Mouse (Mus musculus): Measurements from ENCODE around the gene Ucp1. TPM values are rescaled to one million over a fixed set of nuclear protein-coding genes. Genes with fewer than 3 reads are reported as not detected.

Gene Ucp1
- polyA plus RNA-seq, 1 experiment from 2014 or later: not detected

DNA sequence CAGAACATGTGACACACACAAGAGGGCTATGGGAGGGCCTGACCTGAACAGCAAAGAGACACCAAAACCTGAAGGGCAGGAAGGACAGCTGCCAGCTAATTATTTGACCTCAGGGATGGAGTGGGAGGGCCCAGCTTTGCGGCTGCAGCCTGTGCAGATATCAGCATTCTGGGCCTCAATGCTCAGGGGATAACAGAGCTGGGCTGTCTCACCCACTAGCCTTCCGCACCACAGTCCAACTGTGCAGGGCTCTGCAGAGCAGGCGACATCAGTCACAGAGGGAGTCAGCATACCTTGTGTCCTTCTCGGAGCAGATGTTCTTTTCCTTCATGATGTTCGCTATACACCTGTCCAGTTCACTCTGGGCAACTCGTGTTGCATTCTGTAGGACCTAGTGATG is 32.2 kb downstream of the Ucp1 start:
- Histone ChIP-seq H3K4me2 (ENCODE audit: low read depth, low read length) (no peak overlapping the region), H3K9ac (ENCODE audit: low read length) (no peak overlapping the region), H3K4me1 (ENCODE audit: control insufficient read depth, insufficient read depth, low read length) (no peaks in the 10 kb centered on the region), H3K4me3 (replicated peaks; ENCODE audit: low read length) (no peak overlapping the region), H3K36me3 (ENCODE audit: control insufficient read depth, insufficient read depth, low read length) (no peaks in the 10 kb centered on the region), H3K9me3 (replicated peaks; ENCODE audit: control insufficient read depth, low read length) (no peaks in the 10 kb centered on the region), H3K27me3 (ENCODE audit: control insufficient read depth, insufficient read depth, low read length) (no peaks in the 10 kb centered on the region), H3K27ac (ENCODE audit: low read length) (no peak overlapping the region)
- no peak for ATAC-seq (ENCODE audit: insufficient read depth, low FRiP score)
- 93% methylated on average over 6 of the region's 6 CpGs for WGBS

GRCm38 (mm10) chr8:83323056-83323455 is 32.9 kb downstream of the Ucp1 start:
- no peak overlapping the region for H3K4me3 ChIP-seq (replicated peaks; ENCODE audit: low read length)
- ATAC-seq (ENCODE audit: insufficient read depth, low FRiP score): no peak
- no peak overlapping the region for H3K27ac ChIP-seq (ENCODE audit: low read length)
- H3K9ac ChIP-seq (ENCODE audit: low read length): no peak overlapping the region
- no peak overlapping the region for H3K4me2 ChIP-seq (ENCODE audit: low read depth, low read length)
- H3K4me1 ChIP-seq (ENCODE audit: control insufficient read depth, insufficient read depth, low read length): no peaks in the 10 kb centered on the region
- no peaks in the 10 kb centered on the region for H3K36me3 ChIP-seq (ENCODE audit: control insufficient read depth, insufficient read depth, low read length)
- 79% methylated on average over 2 of the region's 2 CpGs for WGBS
- no peaks in the 10 kb centered on the region for H3K27me3 ChIP-seq (ENCODE audit: control insufficient read depth, insufficient read depth, low read length)
- no peaks in the 10 kb centered on the region for H3K9me3 ChIP-seq (replicated peaks; ENCODE audit: control insufficient read depth, low read length)

DNA sequence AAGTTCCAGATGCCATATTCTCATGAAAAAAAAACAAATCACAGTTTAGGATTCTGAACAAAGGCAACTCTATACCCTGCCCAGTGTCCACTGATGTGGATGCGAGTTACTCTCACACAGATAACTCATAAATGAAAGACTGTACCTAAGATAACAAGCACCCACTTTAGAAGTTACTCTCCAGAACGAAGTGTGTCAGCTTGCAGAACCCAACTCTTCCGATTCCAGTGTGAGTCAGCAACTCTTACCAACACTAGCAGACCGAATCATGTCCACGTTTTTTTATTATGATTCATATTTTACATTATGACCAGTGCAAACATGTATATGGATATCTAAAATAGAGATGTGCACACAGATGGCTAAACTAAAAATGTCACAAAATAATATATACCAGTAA is 37.7 kb downstream of the Ucp1 start:
- H3K4me3 ChIP-seq (replicated peaks; ENCODE audit: low read length): no peak overlapping the region
- ATAC-seq (ENCODE audit: insufficient read depth, low FRiP score): no peak
- H3K9me3 ChIP-seq (replicated peaks; ENCODE audit: control insufficient read depth, low read length): no peaks in the 10 kb centered on the region
- H3K27ac ChIP-seq (ENCODE audit: low read length): no peak overlapping the region
- H3K9ac ChIP-seq (ENCODE audit: low read length): no peak overlapping the region
- WGBS: 90% methylated on average over 5 of the region's 5 CpGs
- no peaks in the 10 kb centered on the region for H3K36me3 ChIP-seq (ENCODE audit: control insufficient read depth, insufficient read depth, low read length)
- peaks cover 3% of the 10 kb centered on the region; the same call in 1 of the 2 replicates for H3K4me1 ChIP-seq (ENCODE audit: control insufficient read depth, insufficient read depth, low read length)
- H3K27me3 ChIP-seq (ENCODE audit: control insufficient read depth, insufficient read depth, low read length): no peaks in the 10 kb centered on the region
- no peak overlapping the region for H3K4me2 ChIP-seq (ENCODE audit: low read depth, low read length)

GRCm38 (mm10) chr8:83331567-83331898 is 41.4 kb downstream of the Ucp1 start:
- 7% methylated on average over 7 of the region's 7 CpGs for WGBS
- no peak for ATAC-seq (ENCODE audit: insufficient read depth, low FRiP score)
- Histone ChIP-seq H3K4me1 (ENCODE audit: control insufficient read depth, insufficient read depth, low read length) (peaks cover 6% of the 10 kb centered on the region; the same call in 1 of the 2 replicates), H3K9ac (ENCODE audit: low read length) (peak overlapping the region; percentile 91), H3K27ac (ENCODE audit: low read length) (no peak overlapping the region; the same call in 1 of the 2 replicates), H3K27me3 (ENCODE audit: control insufficient read depth, insufficient read depth, low read length) (no peaks in the 10 kb centered on the region), H3K9me3 (replicated peaks; ENCODE audit: control insufficient read depth, low read length) (no peaks in the 10 kb centered on the region), H3K4me3 (replicated peaks; ENCODE audit: low read length) (peak overlapping the region; percentile 90), H3K36me3 (ENCODE audit: control insufficient read depth, insufficient read depth, low read length) (no peaks in the 10 kb centered on the region), H3K4me2 (ENCODE audit: low read depth, low read length) (peak overlapping the region; percentile 91)

GRCm38 (mm10) chr8:83331899-83332697 is 41.9 kb downstream of the Ucp1 start, which contains the start of gene Elmod2:
Gene Elmod2, minus strand, starts transcription at chr8:83332486.
- Histone ChIP-seq H3K9ac (ENCODE audit: low read length) (peak within 1 kb of the TSS; percentile 91), H3K27ac (ENCODE audit: low read length) (peak within 1 kb of the TSS; percentile 60), H3K4me3 (replicated peaks; ENCODE audit: low read length) (peak within 1 kb of the TSS; percentile 90), H3K9me3 (replicated peaks; ENCODE audit: control insufficient read depth, low read length) (no peaks in the 10 kb centered on the region), H3K4me2 (ENCODE audit: low read depth, low read length) (peak within 1 kb of the TSS; percentile 91), H3K36me3 (ENCODE audit: control insufficient read depth, insufficient read depth, low read length) (no peaks in the 10 kb centered on the region), H3K4me1 (ENCODE audit: control insufficient read depth, insufficient read depth, low read length) (peaks cover 6% of the 10 kb centered on the region; the same call in 1 of the 2 replicates), H3K27me3 (ENCODE audit: control insufficient read depth, insufficient read depth, low read length) (no peaks in the 10 kb centered on the region)
- under 1% methylated on average over 85 of the region's 85 CpGs for WGBS
- ATAC-seq (ENCODE audit: insufficient read depth, low FRiP score): peak; percentile 99

DNA sequence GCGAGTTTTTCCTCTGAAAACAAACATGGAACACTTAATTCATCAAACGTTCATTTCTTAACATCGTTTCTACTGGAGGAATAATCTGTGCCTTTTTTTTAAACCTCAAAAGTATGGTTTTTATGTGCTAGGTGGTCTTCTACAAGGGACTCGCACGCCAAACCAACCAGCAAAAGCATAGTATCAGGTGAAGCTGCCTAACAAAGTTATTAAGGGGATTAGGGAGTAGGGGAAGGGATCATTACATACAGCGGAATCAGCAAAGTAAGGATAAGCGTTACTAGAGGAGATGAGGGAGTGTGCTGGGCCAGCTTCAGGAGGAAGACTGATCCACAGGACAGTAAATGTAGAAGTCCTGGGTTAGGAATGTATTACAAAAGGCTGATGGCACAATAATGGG is 42.7 kb downstream of the Ucp1 start:
- no peaks in the 10 kb centered on the region for H3K9me3 ChIP-seq (replicated peaks; ENCODE audit: control insufficient read depth, low read length)
- peak overlapping the region; percentile 62 for H3K4me2 ChIP-seq (ENCODE audit: low read depth, low read length)
- peaks cover 6% of the 10 kb centered on the region; the same call in 1 of the 2 replicates for H3K4me1 ChIP-seq (ENCODE audit: control insufficient read depth, insufficient read depth, low read length)
- peak overlapping the region; percentile 90 for H3K4me3 ChIP-seq (replicated peaks; ENCODE audit: low read length)
- peak overlapping the region; percentile 29; the same call in 1 of the 2 replicates for H3K27ac ChIP-seq (ENCODE audit: low read length)
- no peaks in the 10 kb centered on the region for H3K36me3 ChIP-seq (ENCODE audit: control insufficient read depth, insufficient read depth, low read length)
- no peak for ATAC-seq (ENCODE audit: insufficient read depth, low FRiP score)
- peak overlapping the region; percentile 50 for H3K9ac ChIP-seq (ENCODE audit: low read length)
- no peaks in the 10 kb centered on the region for H3K27me3 ChIP-seq (ENCODE audit: control insufficient read depth, insufficient read depth, low read length)
- WGBS: 11% methylated on average over 7 of the region's 7 CpGs

GRCm38 (mm10) chr8:83342076-83342475 is 51.9 kb downstream of the Ucp1 start:
- 81% methylated on average over 3 of the region's 3 CpGs for WGBS
- no peaks in the 10 kb centered on the region for H3K36me3 ChIP-seq (ENCODE audit: control insufficient read depth, insufficient read depth, low read length)
- no peak overlapping the region for H3K4me3 ChIP-seq (replicated peaks; ENCODE audit: low read length)
- H3K9me3 ChIP-seq (replicated peaks; ENCODE audit: control insufficient read depth, low read length): no peaks in the 10 kb centered on the region; the same call in 1 of the 2 replicates
- no peak overlapping the region for H3K9ac ChIP-seq (ENCODE audit: low read length)
- no peaks in the 10 kb centered on the region for H3K4me1 ChIP-seq (ENCODE audit: control insufficient read depth, insufficient read depth, low read length)
- H3K27me3 ChIP-seq (ENCODE audit: control insufficient read depth, insufficient read depth, low read length): no peaks in the 10 kb centered on the region
- no peak for ATAC-seq (ENCODE audit: insufficient read depth, low FRiP score)
- no peak overlapping the region for H3K4me2 ChIP-seq (ENCODE audit: low read depth, low read length)
- no peak overlapping the region for H3K27ac ChIP-seq (ENCODE audit: low read length)

- H3K36me3 ChIP-seq (ENCODE audit: control insufficient read depth, insufficient read depth, low read length): no peaks in the 10 kb centered on the region
- H3K27ac ChIP-seq (ENCODE audit: low read length): no peak overlapping the region
- H3K9ac ChIP-seq (ENCODE audit: low read length): no peak overlapping the region
- H3K27me3 ChIP-seq (ENCODE audit: control insufficient read depth, insufficient read depth, low read length): no peaks in the 10 kb centered on the region
- no peaks in the 10 kb centered on the region for H3K4me1 ChIP-seq (ENCODE audit: control insufficient read depth, insufficient read depth, low read length)
- H3K4me3 ChIP-seq (replicated peaks; ENCODE audit: low read length): no peak overlapping the region
- H3K9me3 ChIP-seq (replicated peaks; ENCODE audit: control insufficient read depth, low read length): no peaks in the 10 kb centered on the region; the same call in 1 of the 2 replicates
- H3K4me2 ChIP-seq (ENCODE audit: low read depth, low read length): no peak overlapping the region
- no peak for ATAC-seq (ENCODE audit: insufficient read depth, low FRiP score)
Measured at GRCm38 (mm10) chr8:83342693-83343092, 52.5 kb downstream of the Ucp1 start.

Data from stomach, embryonic 16.5 days (tissue).